Mouse (Mus musculus) midbrain, embryonic 12.5 days (tissue): ENCODE measurements around the gene Tm4sf5. TPM values are rescaled to one million over a fixed set of nuclear protein-coding genes. Genes with fewer than 3 reads are reported as not detected.
A peak's percentile ranks its signal among the peaks of the same experiment; 100 is the strongest.
"Not testable (repeated sequence)": the region's sequence is repeated elsewhere in the genome, so short reads cannot be mapped to it uniquely, and the experiment has no call there.

Experiments
- ATAC-seq: fragments of 200-750 bp; cut with Nextera tagmentation; 2 replicates; pipeline ENCODE4 v1.8.0; 2017; ENCODE audit warnings: low read depth, moderate TSS enrichment, moderate library complexity; ENCODE audit not compliant: low FRiP score
- H3K27ac ChIP-seq: fragments of 300-500 bp; sonication (generic); replicated peaks from 2 replicates; pipeline ENCODE4 v1.5.1; 2016; ENCODE audit warnings: mild to moderate bottlenecking
- H3K27me3 ChIP-seq: fragments of 300-500 bp; sonication (generic); 2 replicates; pipeline ENCODE4 v1.6.1; 2016; ENCODE audit warnings: mild to moderate bottlenecking
- H3K36me3 ChIP-seq: fragments of 300-500 bp; sonication (generic); 2 replicates; pipeline ENCODE4 v1.6.1; 2016
- H3K4me1 ChIP-seq: fragments of 300-500 bp; sonication (generic); 2 replicates; pipeline ENCODE4 v1.6.1; 2016
- H3K4me2 ChIP-seq: fragments of 300-500 bp; sonication (generic); replicated peaks from 2 replicates; pipeline ENCODE4 v1.6.1; 2016; ENCODE audit warnings: mild to moderate bottlenecking, moderate library complexity
- H3K4me3 ChIP-seq: fragments of 300-500 bp; sonication (generic); 2 replicates; pipeline ENCODE4 v1.5.1; 2016; ENCODE audit warnings: mild to moderate bottlenecking
- H3K9ac ChIP-seq: fragments of 300-500 bp; sonication (generic); replicated peaks from 2 replicates; pipeline ENCODE4 v1.6.1; 2016; ENCODE audit warnings: mild to moderate bottlenecking, moderate library complexity
- H3K9me3 ChIP-seq: fragments of 300-500 bp; sonication (generic); 2 replicates; pipeline ENCODE4 v1.6.1; 2016; ENCODE audit warnings: mild to moderate bottlenecking
- WGBS: fragments of 180-500 bp; shearing (Covaris S2); methylation state at CpG from one replicate; pipeline ENCODE4 v1.1.7; 2016; 5-methylcytosine and 5-hydroxymethylcytosine counted together
- polyA plus RNA-seq: library from polyadenylated mRNA; unstranded; fragments of >200 nt; fragmentation: Nextera tagmentation; extraction: Ambion mirVana; gene quantifications from 2 replicates; pipeline ENCODE4 v1.2.1, GENCODE M21; 2016

Gene Tm4sf5
- 0.46 TPM in 1 of 2 replicates, not detected in the other for polyA plus RNA-seq

GRCm38 (mm10) chr11:70504970-70505369 lies at the start of gene Tm4sf5:
Gene Tm4sf5, plus strand, starts transcription at chr11:70505244.
- 77% methylated on average over 9 of the region's 9 CpGs for WGBS
- Histone ChIP-seq H3K4me2 (no peak within 1 kb of the TSS), H3K4me3 (no peak within 1 kb of the TSS), H3K9me3 (no peaks in the 10 kb centered on the region), H3K4me1 (peaks cover 5% of the 10 kb centered on the region), H3K27ac (no peak within 1 kb of the TSS), H3K27me3 (peaks cover 20% of the 10 kb centered on the region), H3K9ac (no peak within 1 kb of the TSS), H3K36me3 (no peaks in the 10 kb centered on the region)
- ATAC-seq = no peak

DNA sequence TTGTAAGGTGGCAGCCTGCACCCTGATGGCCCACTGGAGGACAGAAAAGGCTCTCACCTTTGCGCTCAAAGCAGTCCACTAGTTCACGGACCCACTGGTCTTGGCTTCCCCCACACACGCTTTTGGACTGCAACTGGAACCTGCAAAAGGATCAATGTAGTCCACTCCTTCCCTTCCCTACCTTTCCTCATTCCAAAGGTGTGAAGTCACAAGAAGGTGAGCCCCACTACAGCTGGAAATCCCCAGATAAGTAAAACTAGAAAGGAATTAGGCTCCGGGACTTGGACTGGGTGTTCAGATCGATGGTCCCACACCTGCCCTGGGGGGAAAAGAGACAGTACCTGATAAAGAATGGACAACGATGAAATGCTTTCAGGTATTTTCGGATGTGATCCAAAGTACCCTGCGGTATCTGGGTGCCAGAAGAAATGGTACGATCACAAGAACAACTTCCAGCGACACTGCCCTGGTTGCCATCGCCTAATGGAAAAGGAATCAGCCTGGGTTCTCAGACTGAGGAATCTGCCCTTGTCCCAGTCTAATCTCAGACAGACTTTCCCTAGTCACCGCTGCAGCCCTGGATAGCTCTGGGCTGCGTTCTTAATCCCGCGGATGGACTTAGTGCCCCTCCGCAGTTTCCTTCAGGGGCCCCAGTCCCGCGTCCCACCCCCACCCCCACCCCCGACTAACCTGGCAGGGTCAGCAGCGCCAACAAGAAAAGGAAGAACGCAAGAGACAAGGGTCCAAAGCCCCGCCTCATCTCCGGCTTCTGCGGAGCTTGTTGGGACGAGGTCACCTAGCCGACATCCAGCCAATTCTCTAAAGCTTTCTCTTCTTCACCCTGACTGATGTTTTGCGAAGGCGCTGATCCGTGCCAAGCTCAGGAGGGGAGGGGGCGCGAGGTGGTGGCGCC lies 46.1 kb upstream of the Tm4sf5 start, which contains the start of gene Zmynd15:
Gene Zmynd15, plus strand, starts transcription at position 746 of the 913 bp plus-strand sequence.
- Histone ChIP-seq H3K27me3 (peaks cover 44% of the 10 kb centered on the region), H3K9me3 (no peaks in the 10 kb centered on the region), H3K4me3 (peak within 1 kb of the TSS; percentile 43), H3K9ac (peak within 1 kb of the TSS; percentile 52), H3K4me1 (peaks cover 10% of the 10 kb centered on the region), H3K4me2 (peak within 1 kb of the TSS; percentile 70), H3K27ac (no peak within 1 kb of the TSS), H3K36me3 (no peaks in the 10 kb centered on the region)
- ATAC-seq = no peak
- WGBS = 17% methylated on average over 30 of the region's 32 CpGs

- 6% methylated on average over 30 of the region's 30 CpGs for WGBS
- H3K4me1 ChIP-seq = peaks cover 10% of the 10 kb centered on the region
- H3K36me3 ChIP-seq = no peaks in the 10 kb centered on the region
- peak within 1 kb of the TSS; percentile 43 for H3K4me3 ChIP-seq
- H3K27me3 ChIP-seq = peaks cover 51% of the 10 kb centered on the region
- peak within 1 kb of the TSS; percentile 70 for H3K4me2 ChIP-seq
- ATAC-seq = no peak
- no peaks in the 10 kb centered on the region for H3K9me3 ChIP-seq
- no peak within 1 kb of the TSS for H3K27ac ChIP-seq
- H3K9ac ChIP-seq = peak within 1 kb of the TSS; percentile 52
Observed at GRCm38 (mm10) chr11:70459601-70460101, 45.4 kb upstream of the Tm4sf5 start, which contains the start of gene Cxcl16. Gene Cxcl16, minus strand, starts transcription at chr11:70459984.

DNA sequence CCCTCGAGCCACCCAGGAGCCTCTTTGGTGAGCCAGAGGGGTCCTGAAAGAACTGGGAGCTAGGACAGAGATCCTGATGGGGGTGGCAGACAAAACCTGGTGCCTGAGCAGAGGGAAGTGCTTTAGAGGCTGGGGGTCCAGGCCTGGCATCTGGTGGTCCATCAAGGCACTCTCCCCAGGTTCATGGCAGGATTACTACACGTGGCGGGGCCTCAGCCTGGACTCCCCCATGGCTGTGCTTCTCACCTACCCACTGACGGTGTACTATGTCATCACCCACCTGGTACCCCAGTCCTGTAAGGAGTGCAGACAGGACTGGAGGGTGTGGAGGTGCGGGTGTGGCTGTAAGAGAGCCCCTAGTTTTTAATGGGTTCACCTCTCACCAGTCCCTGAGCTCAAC lies 41.1 kb upstream of the Tm4sf5 start:
- ATAC-seq = no peak
- no peak overlapping the region for H3K4me2 ChIP-seq
- H3K9me3 ChIP-seq = no peaks in the 10 kb centered on the region
- no peak overlapping the region for H3K9ac ChIP-seq
- 78% methylated on average over 5 of the region's 5 CpGs for WGBS
- no peaks in the 10 kb centered on the region for H3K36me3 ChIP-seq
- H3K27ac ChIP-seq = no peak overlapping the region
- peaks cover 17% of the 10 kb centered on the region for H3K4me1 ChIP-seq
- H3K4me3 ChIP-seq = no peak overlapping the region
- peaks cover 73% of the 10 kb centered on the region for H3K27me3 ChIP-seq

DNA sequence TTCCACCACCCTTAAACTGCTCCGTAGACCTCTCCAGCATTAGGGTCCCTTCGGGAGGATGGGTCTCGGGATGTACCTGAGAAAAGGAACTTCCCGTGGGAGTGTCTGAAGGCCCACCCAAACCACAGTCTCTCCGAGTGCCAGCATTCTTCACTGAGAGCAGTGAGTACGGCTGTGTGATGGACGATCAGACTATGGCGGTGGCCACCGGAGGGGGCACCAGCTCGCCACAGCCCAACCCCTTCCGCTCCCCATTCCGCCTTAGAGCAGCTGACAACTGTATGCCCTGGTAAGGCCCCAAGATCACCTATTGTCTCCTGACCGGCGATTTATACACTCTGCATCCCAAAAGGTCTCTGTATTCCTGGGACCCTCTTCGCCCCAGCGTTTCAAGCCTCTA lies 39.8 kb upstream of the Tm4sf5 start:
- H3K4me2 ChIP-seq = peak overlapping the region; percentile 31
- no peak overlapping the region for H3K27ac ChIP-seq
- no peaks in the 10 kb centered on the region for H3K9me3 ChIP-seq
- H3K27me3 ChIP-seq = peaks cover 60% of the 10 kb centered on the region
- ATAC-seq = no peak
- H3K9ac ChIP-seq = 0 out of 2 replicates have a peak overlapping the region, but pooled peaks have one; percentile 1
- H3K36me3 ChIP-seq = no peaks in the 10 kb centered on the region
- 23% methylated on average over 16 of the region's 16 CpGs for WGBS
- H3K4me1 ChIP-seq = peaks cover 9% of the 10 kb centered on the region; the same call in 1 of the 2 replicates
- H3K4me3 ChIP-seq = peak overlapping the region; percentile 11; the same call in 1 of the 2 replicates

- peaks cover 9% of the 10 kb centered on the region; the same call in 1 of the 2 replicates for H3K4me1 ChIP-seq
- peak overlapping the region; percentile 31 for H3K4me2 ChIP-seq
- no peaks in the 10 kb centered on the region for H3K36me3 ChIP-seq
- ATAC-seq = no peak
- H3K4me3 ChIP-seq = 0 out of 2 replicates have a peak overlapping the region, but pooled peaks have one; percentile 9
- H3K9me3 ChIP-seq = no peaks in the 10 kb centered on the region
- peaks cover 54% of the 10 kb centered on the region for H3K27me3 ChIP-seq
- no peak overlapping the region for H3K9ac ChIP-seq
- no peak overlapping the region for H3K27ac ChIP-seq
- 16% methylated on average over 23 of the region's 23 CpGs for WGBS
Observed at GRCm38 (mm10) chr11:70465824-70466223, 39.2 kb upstream of the Tm4sf5 start.

GRCm38 (mm10) chr11:70467902-70468619 lies 37.0 kb upstream of the Tm4sf5 start:
- no peak overlapping the region for H3K27ac ChIP-seq
- ATAC-seq = no peak

GRCm38 (mm10) chr11:70469764-70470163 lies 35.3 kb upstream of the Tm4sf5 start:
- 85% methylated on average over 3 of the region's 3 CpGs for WGBS
- no peak for ATAC-seq

More at GRCm38 (mm10) chr11:70467902-70468619, 37.0 kb upstream of the Tm4sf5 start:
- Histone ChIP-seq H3K4me2 (no peak overlapping the region), H3K27me3 (peaks cover 43% of the 10 kb centered on the region), H3K9ac (no peak overlapping the region), H3K4me1 (peaks cover 9% of the 10 kb centered on the region; the same call in 1 of the 2 replicates), H3K4me3 (no peak overlapping the region), H3K9me3 (no peaks in the 10 kb centered on the region), H3K36me3 (no peaks in the 10 kb centered on the region)
- WGBS = 90% methylated on average over 5 of the region's 5 CpGs

GRCm38 (mm10) chr11:70472716-70473115 lies 32.3 kb upstream of the Tm4sf5 start:
- Histone ChIP-seq H3K27me3 (no peaks in the 10 kb centered on the region), H3K9me3 (no peaks in the 10 kb centered on the region), H3K27ac (no peak overlapping the region), H3K9ac (no peak overlapping the region), H3K4me2 (no peak overlapping the region), H3K36me3 (no peaks in the 10 kb centered on the region), H3K4me3 (no peak overlapping the region), H3K4me1 (no peaks in the 10 kb centered on the region)
- ATAC-seq = no peak

More at GRCm38 (mm10) chr11:70469764-70470163, 35.3 kb upstream of the Tm4sf5 start:
- no peak overlapping the region for H3K4me2 ChIP-seq
- H3K9ac ChIP-seq = no peak overlapping the region
- no peaks in the 10 kb centered on the region for H3K36me3 ChIP-seq
- peaks cover 27% of the 10 kb centered on the region for H3K27me3 ChIP-seq
- H3K27ac ChIP-seq = no peak overlapping the region
- no peaks in the 10 kb centered on the region for H3K9me3 ChIP-seq
- peaks cover 9% of the 10 kb centered on the region; the same call in 1 of the 2 replicates for H3K4me1 ChIP-seq
- H3K4me3 ChIP-seq = no peak overlapping the region

- H3K36me3 ChIP-seq, H3K4me3 ChIP-seq, H3K9me3 ChIP-seq, H3K9ac ChIP-seq, H3K4me1 ChIP-seq, H3K27me3 ChIP-seq, H3K27ac ChIP-seq, H3K4me2 ChIP-seq, ATAC-seq: not testable (repeated sequence)
- 85% methylated on average over 5 of the region's 5 CpGs for WGBS
Observed at GRCm38 (mm10) chr11:70473291-70473690, 31.8 kb upstream of the Tm4sf5 start.

DNA sequence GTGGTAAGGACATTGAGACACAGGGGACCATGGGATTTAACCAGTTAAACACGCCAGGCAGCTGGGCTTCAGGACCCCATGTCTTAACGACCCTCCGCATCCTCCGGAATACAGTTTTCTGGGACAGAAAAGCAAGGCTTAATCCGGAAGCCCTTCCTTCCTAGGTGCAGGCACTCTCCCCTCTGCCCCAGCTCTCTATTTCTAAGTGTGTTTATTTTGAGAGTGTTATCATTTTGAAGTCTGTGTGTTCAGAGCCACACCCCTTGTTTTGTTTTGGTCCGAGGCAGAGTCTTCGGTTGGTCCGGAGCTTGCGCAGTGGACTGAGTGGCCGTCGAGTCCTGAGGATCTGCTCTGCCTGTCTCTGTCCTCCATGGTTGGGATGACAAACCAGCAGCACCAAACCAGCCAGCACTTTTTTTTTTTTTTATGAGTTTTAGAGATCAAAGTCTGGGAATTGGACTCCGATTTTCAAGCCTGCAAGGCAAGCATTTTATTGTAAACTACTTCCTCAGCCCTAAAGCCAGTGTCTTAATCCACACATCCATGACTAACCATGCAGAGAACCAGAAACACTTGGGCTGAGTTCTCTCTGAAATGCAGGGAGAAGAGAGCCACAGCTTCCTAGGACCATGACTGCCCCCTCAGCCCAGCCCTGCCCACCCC lies 30.0 kb upstream of the Tm4sf5 start:
- no peak for ATAC-seq
- no peaks in the 10 kb centered on the region for H3K9me3 ChIP-seq
- no peak overlapping the region for H3K9ac ChIP-seq

More for the DNA sequence above, 30.0 kb upstream of the Tm4sf5 start:
- Histone ChIP-seq H3K4me2 (no peak overlapping the region), H3K27ac (no peak overlapping the region), H3K36me3 (no peaks in the 10 kb centered on the region), H3K4me1 (no peaks in the 10 kb centered on the region), H3K4me3 (no peak overlapping the region), H3K27me3 (no peaks in the 10 kb centered on the region)
- WGBS = 80% methylated on average over 12 of the region's 12 CpGs
